Mouse (Mus musculus): ENCODE measurements around the gene Gdf10. TPM values are rescaled to one million over a fixed set of nuclear protein-coding genes. Genes with fewer than 3 reads are reported as not detected.

The Gdf10 gene
- polyA plus RNA-seq, 1 experiment from 2014 or later: 15.0 TPM

Other genes starting within 250 kb of the Gdf10 start
- gene Gdf2, start 17.5 kb downstream of the Gdf10 start, polyA plus RNA-seq (2015; fragmentation: Nextera tagmentation; extraction: Ambion mirVana): 0.06 and 0.11 TPM in 2 replicates
- gene Rbp3, start 30.4 kb downstream of the Gdf10 start, polyA plus RNA-seq (2015; fragmentation: Nextera tagmentation; extraction: Ambion mirVana): 0.04 and 0.16 TPM in 2 replicates
- gene Zfp488, start 55.2 kb downstream of the Gdf10 start, polyA plus RNA-seq (2015; fragmentation: Nextera tagmentation; extraction: Ambion mirVana): 1.5 and 1.6 TPM in 2 replicates
- gene Gm30083, start 91.6 kb downstream of the Gdf10 start, polyA plus RNA-seq (2015; fragmentation: Nextera tagmentation; extraction: Ambion mirVana): not detected in 2 replicates
- not detected in 2 replicates for gene Gm5460, start 93.2 kb downstream of the Gdf10 start, polyA plus RNA-seq (2015; fragmentation: Nextera tagmentation; extraction: Ambion mirVana)
- gene Antxrl, start 129.1 kb downstream of the Gdf10 start, polyA plus RNA-seq (2015; fragmentation: Nextera tagmentation; extraction: Ambion mirVana): not detected in 2 replicates
- 0.24 and 0.27 TPM in 2 replicates for gene Anxa8, start 162.4 kb downstream of the Gdf10 start, polyA plus RNA-seq (2015; fragmentation: Nextera tagmentation; extraction: Ambion mirVana)
- 0.30 TPM in 1 of 2 replicates, not detected in the other for gene A630023A22Rik, start 179.2 kb downstream of the Gdf10 start, polyA plus RNA-seq (2015; fragmentation: Nextera tagmentation; extraction: Ambion mirVana)
- 0.30 and 0.31 TPM in 2 replicates for gene Npy4r, start 228.9 kb downstream of the Gdf10 start, polyA plus RNA-seq (2015; fragmentation: Nextera tagmentation; extraction: Ambion mirVana)